Mouse (Mus musculus) adrenal gland, postnatal 4 days (tissue): ENCODE data around the gene Sirpa. TPM values are rescaled to one million over a fixed set of nuclear protein-coding genes. Genes with fewer than 3 reads are reported as not detected.

Source experiments
- DNase-seq, 2 experiments: peaks; one replicate each; pipeline ENCODE4 v3.0.0; 2021 to 2022; ENCODE audit warnings: low spot score in 2 of 2, mixed read lengths in 2 of 2
- long read RNA-seq, 2 experiments: library from polyadenylated mRNA; stranded (forward); transcript quantifications; one replicate each; pipeline ENCODE4 v2.0.0; 2021
- total RNA-seq, 2 experiments: library from RNA; stranded (reverse); gene quantifications; 2 replicates each; pipeline ENCODE4 v1.2.3; 2021

The Sirpa gene
- 10 to 100 TPM; 76.8 to 79.1 TPM for total RNA-seq
- long read RNA-seq, experiment 1, transcript Sirpa-203 (8 exons, 3,982 nt) = major isoform, 16 of 49 reads
- long read RNA-seq, experiment 1, transcript Sirpa-214 (9 exons, 3,812 nt) = minor isoform, 9 of 49 reads
- long read RNA-seq, experiment 1, transcript Sirpa-209 (6 exons, 876 nt) = minor isoform, 7 of 49 reads
- long read RNA-seq, experiment 1, partial matches to known transcripts = 1 of 49 reads
- long read RNA-seq, experiment 1, other reads (novel, unspliced or antisense) = 11 of 49 reads
- long read RNA-seq, experiment 2, transcript Sirpa-201 (8 exons, 3,644 nt) = minor isoform, 6 of 110 reads
- long read RNA-seq, experiment 2, transcript Sirpa-209 (6 exons, 876 nt) = minor isoform, 8 of 110 reads
- long read RNA-seq, experiment 2, transcript Sirpa-203 (8 exons, 3,982 nt) = major isoform, 24 of 110 reads
- long read RNA-seq, experiment 2, transcript Sirpa-214 (9 exons, 3,812 nt) = minor isoform, 9 of 110 reads
- long read RNA-seq, experiment 2, partial matches to known transcripts = 31 of 110 reads
- long read RNA-seq, experiment 2, other reads (novel, unspliced or antisense) = 27 of 110 reads

DNA sequence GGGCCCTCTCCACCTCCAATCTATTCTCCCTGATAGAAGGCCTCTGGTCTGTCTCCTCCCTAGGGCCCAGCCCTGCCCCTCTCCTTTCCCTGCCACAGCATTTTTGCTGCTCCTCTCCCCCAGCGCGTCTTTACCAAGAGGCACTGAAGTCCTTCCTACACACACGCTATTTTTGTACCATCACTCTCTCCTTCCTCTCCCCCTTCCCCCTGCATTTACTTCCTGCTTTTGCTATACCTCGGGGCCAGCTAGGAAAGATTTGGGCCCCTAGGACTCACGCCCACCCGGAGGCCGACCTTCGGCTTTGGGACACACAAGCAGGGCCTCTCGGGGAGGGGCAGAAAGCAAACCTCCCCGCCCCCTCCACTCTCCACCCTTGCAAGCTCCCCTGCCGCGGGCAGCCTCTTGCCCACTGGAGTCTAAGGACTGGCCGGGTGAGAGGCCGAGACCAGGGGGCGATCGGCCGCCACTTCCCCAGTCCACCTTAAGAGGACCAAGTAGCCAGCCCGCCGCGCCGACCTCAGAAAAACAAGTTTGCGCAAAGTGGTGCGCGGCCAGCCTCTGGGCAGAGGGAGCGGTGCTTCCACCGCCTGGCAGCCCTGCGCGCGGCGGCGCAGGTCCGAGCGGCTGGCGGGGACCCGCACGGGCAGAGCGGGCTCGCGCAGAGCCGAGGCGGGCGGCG lies at the start of gene Sirpa:
Gene Sirpa, plus strand, starts transcription at position 377 of the 682 bp plus-strand sequence.
- DNase-seq = peak; percentile 37 to 76

GRCm38 (mm10) chr2:129544448-129544847 lies 48.2 kb upstream of the Sirpa start:
- DNase-seq = no peak

- DNase-seq = no peak
These were observed 47.7 kb upstream of the Sirpa start for GRCm38 (mm10) chr2:129544919-129545318.

DNA sequence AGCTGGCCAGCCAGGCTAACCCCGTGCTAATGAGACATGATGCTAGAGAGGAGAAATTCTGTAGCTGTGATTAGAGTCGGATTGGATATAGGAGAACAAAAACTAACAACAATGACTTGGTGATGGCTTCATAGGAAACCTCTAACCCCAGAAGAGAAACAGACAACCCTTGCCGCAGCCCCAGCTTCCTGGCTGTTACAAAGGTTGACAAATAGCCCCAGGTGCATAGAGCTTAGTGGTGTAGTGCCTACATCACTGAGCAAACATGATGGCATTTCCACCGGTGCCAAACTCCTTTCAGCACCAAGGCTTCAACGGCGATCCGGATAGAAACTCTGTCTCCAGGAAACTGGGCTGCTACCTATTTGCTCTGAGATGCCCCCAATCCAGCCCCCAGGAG lies 47.0 kb upstream of the Sirpa start:
- no peak for DNase-seq

DNA sequence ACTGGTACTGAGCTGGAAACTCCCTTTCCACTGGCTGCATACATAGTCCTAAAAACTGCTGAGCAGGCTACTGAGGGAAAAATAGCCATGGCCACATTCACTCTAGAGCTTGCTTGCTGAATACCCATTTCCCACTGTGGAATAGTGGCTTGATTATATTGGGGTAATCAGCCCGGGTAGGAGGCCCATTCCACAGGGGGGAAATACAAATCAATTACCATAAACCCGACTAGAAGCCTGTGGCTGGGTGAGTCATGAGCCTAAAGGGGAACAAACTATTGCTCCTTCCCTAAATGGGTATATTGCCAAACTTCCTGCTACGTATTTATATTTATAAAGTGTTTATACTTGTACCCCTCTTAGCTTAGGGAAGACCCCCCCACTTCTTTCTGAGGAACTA lies 45.9 kb upstream of the Sirpa start:
- no peak for DNase-seq

DNA sequence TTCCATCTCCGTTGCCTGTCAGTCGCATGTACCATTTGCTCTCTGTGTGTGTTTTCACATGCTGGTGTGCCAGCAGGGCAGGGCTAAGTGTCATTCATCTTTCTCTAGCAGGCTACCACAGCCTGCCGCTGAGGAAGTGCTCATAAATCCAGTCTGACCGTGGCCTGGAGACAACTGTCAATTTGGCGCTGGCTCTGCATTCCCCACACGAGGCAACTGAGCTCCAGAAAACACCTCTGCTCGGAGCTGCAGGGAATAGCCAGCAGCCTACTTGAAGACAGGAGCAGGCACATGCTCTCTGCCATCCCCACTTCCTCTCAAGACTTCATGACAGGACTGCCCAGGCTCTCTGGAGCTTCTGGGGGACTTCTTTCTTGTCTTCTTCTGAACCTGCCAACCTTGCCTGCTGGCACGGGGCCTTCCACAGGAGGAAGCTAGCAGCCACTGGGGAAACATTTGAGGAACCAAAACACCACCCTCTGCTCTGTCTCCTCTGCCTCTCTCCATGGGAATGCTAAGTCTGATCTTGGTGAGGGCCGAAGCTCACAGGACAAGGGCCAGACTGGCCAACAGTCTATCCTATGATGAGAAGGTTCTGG lies 43.0 kb upstream of the Sirpa start:
- DNase-seq = no peak

DNA sequence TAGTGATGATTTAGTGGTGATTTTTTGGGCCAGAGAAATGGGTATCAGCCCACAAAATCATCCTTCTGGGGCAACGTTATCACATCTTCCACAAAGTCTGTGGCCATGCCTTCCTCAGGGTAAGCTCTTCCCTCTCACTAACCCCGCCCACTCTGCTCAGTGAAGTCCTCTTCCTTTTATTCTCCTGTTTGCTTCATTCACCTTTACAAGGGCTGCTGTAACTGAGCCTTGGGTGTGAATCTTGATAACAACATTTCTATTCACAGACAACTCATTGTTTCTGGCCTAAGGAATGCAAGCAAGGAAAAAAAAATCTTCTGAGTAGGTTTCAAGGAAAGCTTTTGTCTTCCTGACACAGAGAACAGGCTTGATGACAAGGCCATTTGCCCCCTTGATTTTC lies 41.9 kb upstream of the Sirpa start:
- DNase-seq = no peak

- no peak for DNase-seq
These were observed 36.6 kb upstream of the Sirpa start for GRCm38 (mm10) chr2:129556081-129556480.

- no peak for DNase-seq
These were observed 34.4 kb upstream of the Sirpa start for GRCm38 (mm10) chr2:129558008-129558874.

- DNase-seq = no peak
These were observed 33.8 kb upstream of the Sirpa start for GRCm38 (mm10) chr2:129558875-129559219.

DNA sequence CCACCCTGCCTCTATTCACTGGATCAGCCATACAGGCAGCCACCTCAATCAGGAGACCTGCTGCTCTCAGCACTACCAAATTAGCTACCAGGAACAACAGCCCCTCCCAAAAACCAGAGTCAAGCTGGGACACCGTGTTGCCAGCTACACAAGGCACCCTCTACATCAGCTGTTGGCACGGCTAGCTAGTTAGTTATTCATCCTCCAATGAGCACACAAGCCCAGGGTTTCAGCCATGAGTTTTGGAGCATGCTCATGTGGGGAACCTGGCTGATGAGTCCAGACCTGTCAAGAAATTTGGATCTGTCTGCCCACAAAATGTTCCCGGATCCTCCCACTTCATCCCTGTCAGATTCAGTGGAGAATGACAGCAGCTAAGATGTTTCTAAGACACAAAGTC lies 30.8 kb upstream of the Sirpa start:
- DNase-seq = no peak

GRCm38 (mm10) chr2:129563944-129564709 lies 28.5 kb upstream of the Sirpa start:
- DNase-seq = no peak

GRCm38 (mm10) chr2:129569120-129569519 lies 23.5 kb upstream of the Sirpa start:
- no peak for DNase-seq

DNA sequence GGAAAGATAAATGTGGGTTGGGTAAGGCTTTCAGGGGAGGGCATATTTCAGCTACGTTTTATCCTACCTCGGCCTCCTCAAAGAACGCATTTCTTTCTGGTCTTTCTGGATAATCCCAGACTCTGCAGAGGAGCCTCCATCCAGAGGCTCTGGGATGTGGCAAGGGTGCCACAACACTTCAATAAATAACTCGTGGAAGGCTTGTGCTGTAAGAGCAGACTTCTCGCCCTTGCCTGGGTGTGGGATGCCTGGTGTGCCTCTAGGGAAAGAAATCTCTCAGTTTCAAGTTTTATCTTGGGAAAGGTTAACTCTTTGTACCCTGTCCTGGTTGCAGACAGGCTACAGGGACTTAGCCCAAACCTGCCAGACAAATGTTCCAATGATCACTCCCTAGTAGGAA lies 23.1 kb upstream of the Sirpa start:
- DNase-seq = no peak

GRCm38 (mm10) chr2:129573701-129574273 lies 18.8 kb upstream of the Sirpa start:
- no peak for DNase-seq

- no peak for DNase-seq
These were observed 18.1 kb upstream of the Sirpa start for GRCm38 (mm10) chr2:129574395-129575046.

- no peak for DNase-seq
These were observed 17.5 kb upstream of the Sirpa start for GRCm38 (mm10) chr2:129575113-129575512.

DNA sequence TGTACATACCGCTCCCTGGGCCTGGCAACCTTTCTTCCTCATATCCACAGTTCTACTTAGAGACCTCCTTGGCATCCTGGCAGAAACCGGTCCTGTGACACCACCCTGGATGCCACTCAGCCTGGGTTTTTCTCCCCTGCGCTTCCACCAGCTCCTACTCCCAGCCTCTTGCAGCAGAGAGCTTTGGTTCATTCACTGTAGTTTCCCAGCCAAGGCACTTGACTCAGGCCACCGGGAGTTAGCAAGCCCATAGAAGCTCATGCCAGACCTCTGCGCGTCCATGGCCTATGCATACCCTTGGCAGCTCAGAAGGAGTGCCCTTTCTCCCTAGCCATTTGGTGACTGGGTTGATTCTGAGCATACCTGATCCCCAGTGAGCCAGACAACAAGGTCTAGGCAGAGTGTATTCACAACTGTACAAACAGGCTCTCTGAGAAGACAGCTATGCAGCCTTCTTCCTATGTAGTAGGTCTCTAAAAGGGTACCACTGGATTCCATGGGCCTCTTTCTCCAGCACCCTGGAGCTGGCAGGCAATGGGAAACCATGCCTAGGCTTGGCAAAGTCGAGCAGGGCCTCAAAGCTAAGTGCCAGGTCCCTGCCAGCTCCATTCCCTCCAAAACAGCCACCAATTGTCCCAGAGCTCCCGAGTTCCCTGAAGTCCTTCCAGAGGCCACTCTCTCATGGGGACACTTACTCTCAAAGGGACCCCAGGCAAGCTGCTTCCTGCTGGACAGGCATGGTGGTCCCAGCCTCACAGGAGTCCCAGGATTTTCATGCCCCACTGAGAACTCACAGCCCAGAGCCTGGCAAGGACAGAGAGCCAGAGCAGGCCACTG lies 15.8 kb upstream of the Sirpa start:
- no peak for DNase-seq
